In genomic region chr8:12346870-12347269, GRCm38 (mm10) we compare ENCODE assay signal across 16 mouse cellular contexts. TPM values are rescaled to one million over a fixed set of nuclear protein-coding genes. Genes with fewer than 3 reads are reported as not detected.
"Had no signal": no experiment of that assay in that cellular context is flagged by ENCODE, and none has a peak within 500 bp of the region (broad histone marks: within the 10 kb centered on the region; RNA-seq: fewer than 3 reads in every experiment).

No protein-coding gene starts in this region.

- H3K4me2 ChIP-seq: limb, embryonic 12.5 days; liver, embryonic 13.5 days; neural tube, embryonic 12.5 days had no signal

- H3K36me3 ChIP-seq: limb, embryonic 12.5 days; liver, embryonic 13.5 days; neural tube, embryonic 12.5 days had no signal

- H3K27me3 ChIP-seq: limb, embryonic 12.5 days; liver, embryonic 13.5 days had no signal

- H3K9me3 ChIP-seq: limb, embryonic 12.5 days; liver, embryonic 13.5 days; neural tube, embryonic 12.5 days had no signal

- H3K4me3 ChIP-seq: left cerebral cortex, adult 2 months; limb, embryonic 12.5 days; liver, embryonic 13.5 days; neural tube, embryonic 12.5 days had no signal

- H3K9ac ChIP-seq: limb, embryonic 12.5 days; liver, embryonic 13.5 days; liver, postnatal 0 days; neural tube, embryonic 12.5 days had no signal

- H3K4me1 ChIP-seq: liver, embryonic 13.5 days; neural tube, embryonic 12.5 days had no signal

- ATAC-seq: liver, postnatal 0 days; lung, postnatal 0 days had no signal

- DNase-seq: kidney, adult 2 months; kidney, postnatal 25 days; liver; liver, embryonic 13.5 days; liver, postnatal 0 days; lung, postnatal 36 days; retina, postnatal 1 day; thymus, postnatal 36 days had no signal

- H3K27ac ChIP-seq: left cerebral cortex, adult 2 months; limb, embryonic 12.5 days; liver, embryonic 13.5 days; neural tube, embryonic 12.5 days had no signal

RNA-seq across cellular contexts. Expression of gene Sox1, which starts 48.2 kb away (rescaled TPM):
- polyA plus RNA-seq: kidney, adult 2 months; kidney, embryonic 16.5 days; limb, embryonic 12.5 days; liver, embryonic 13.5 days; liver, postnatal 0 days; lung, postnatal 0 days; small intestine, adult 2 months; stomach, embryonic 16.5 days; thymus, postnatal 0 days had no signal
